Mouse (Mus musculus): ENCODE results near the gene Mrpl43. TPM values are rescaled to one million over a fixed set of nuclear protein-coding genes. Genes with fewer than 3 reads are reported as not detected.

Gene Mrpl43
- total and polyA plus RNA-seq, 3 experiments: 63.5 to 75.1 (median 72.7) TPM

GRCm38 (mm10) chr19:45020348-45020747 lies 14.1 kb upstream of the Mrpl43 start:
- Histone ChIP-seq H3K9me3 (replicated peaks; ENCODE audit: low read length) (no peaks in the 10 kb centered on the region), H3K4me2 (ENCODE audit: insufficient read depth, low read depth, poor library complexity, severe bottlenecking) (peak overlapping the region; percentile 46), H3K36me3 (replicated peaks in 1 of 2; ENCODE audit: control insufficient read depth in 1 of 2, insufficient read depth in 1 of 2, low read length in 1 of 2) (peaks cover 0 to 13% of the 10 kb centered on the region in 2 experiments), H3K4me3 (replicated peaks in 1 of 3; ENCODE audit: low read depth in 2 of 3, low read length in 2 of 3, poor library complexity in 1 of 3) (peak overlapping the region in 2 of 3 experiments; percentile 30 to 34), H3K4me1 (ENCODE audit: control insufficient read depth in 1 of 2, insufficient read depth in 2 of 2) (peaks cover 12 to 19% of the 10 kb centered on the region in 2 experiments), H3K27ac (ENCODE audit: insufficient read depth, low read depth) (peak overlapping the region; percentile 29; the same call in 1 of the 2 replicates), H3K79me2 (replicated peaks; ENCODE audit: control insufficient read depth, extremely low read depth, insufficient read depth, poor library complexity, severe bottlenecking) (peaks cover 5% of the 10 kb centered on the region; the same call in 1 of the 2 replicates), H3K27me3 (replicated peaks) (peaks cover 45% of the 10 kb centered on the region), H3K9ac (ENCODE audit: insufficient read depth, low read depth) (no peak overlapping the region)
- dilution Hi-C loops (cut with MboI; ENCODE audit: extremely low pct_ligation_motif_present, extremely low pct_unique_long_range_greater_than_20kb, low sequenced_read_pairs): no loop called here
- DNase-seq (ENCODE audit: extremely low read depth): no peak
- TF ChIP-seq ETS1 (conservative IDR thresholded peaks at IDR 0.05; ENCODE audit: low read depth, low read length) (no peak), ZMIZ1 (IDR thresholded peaks at IDR 0.05; ENCODE audit: low read depth, low read length) (no peak), RCOR1 (conservative IDR thresholded peaks at IDR 0.05; ENCODE audit: low read depth, low read length) (no peak), KAT2A (IDR thresholded peaks at IDR 0.05; ENCODE audit: insufficient replicate concordance, low read length) (no peak), EP300 (IDR thresholded peaks at IDR 0.05; ENCODE audit: low read length) (no peak), CHD1 (IDR thresholded peaks at IDR 0.05; ENCODE audit: low read depth, low read length) (no peak), MXI1 (IDR thresholded peaks at IDR 0.05; ENCODE audit: low read depth, low read length) (peak; percentile 39; the same call in 1 of the 2 replicates)
- in situ Hi-C loops (cut with MboI; ENCODE audit: low pct_ligation_motif_present, low pct_unique_long_range_greater_than_20kb, low sequenced_read_pairs): no loop called here

GRCm38 (mm10) chr19:45018351-45018831 lies 12.1 kb upstream of the Mrpl43 start:
- TF ChIP-seq USF1 (IDR thresholded peaks at IDR 0.05; ENCODE audit: low read depth, low read length): no peak
- no peak for TF ChIP-seq ETS1 (conservative IDR thresholded peaks at IDR 0.05; ENCODE audit: low read depth, low read length)
- TF ChIP-seq USF2 (conservative IDR thresholded peaks at IDR 0.05; ENCODE audit: low read depth, low read length): no peak
- no peak for TF ChIP-seq ELF1 (IDR thresholded peaks at IDR 0.05; ENCODE audit: low read depth, low read length)
- TF ChIP-seq ZC3H11A (IDR thresholded peaks at IDR 0.05; ENCODE audit: low read depth, low read length): no peak
- TF ChIP-seq RAD21 (IDR thresholded peaks at IDR 0.05; ENCODE audit: low read depth, low read length): no peak
- no peak for TF ChIP-seq ZMIZ1 (IDR thresholded peaks at IDR 0.05; ENCODE audit: low read depth, low read length)
- H3K9ac ChIP-seq (ENCODE audit: insufficient read depth, low read depth): peak overlapping the region; percentile 87
- peaks cover 23 to 39% of the 10 kb centered on the region in 2 experiments for H3K4me1 ChIP-seq (ENCODE audit: control insufficient read depth in 1 of 2, insufficient read depth in 2 of 2)
- peak overlapping the region in 2 of 3 experiments; percentile 49 to 72 for H3K4me3 ChIP-seq (replicated peaks in 1 of 3; ENCODE audit: low read depth in 2 of 3, low read length in 2 of 3, poor library complexity in 1 of 3)
- DNase-seq (ENCODE audit: extremely low read depth): no peak
- peak overlapping the region; percentile 44; the same call in 1 of the 2 replicates for H3K27ac ChIP-seq (ENCODE audit: insufficient read depth, low read depth)
- dilution Hi-C loops (cut with MboI; ENCODE audit: extremely low pct_ligation_motif_present, extremely low pct_unique_long_range_greater_than_20kb, low sequenced_read_pairs): no loop called here
- H3K79me2 ChIP-seq (replicated peaks; ENCODE audit: control insufficient read depth, extremely low read depth, insufficient read depth, poor library complexity, severe bottlenecking): peaks cover 5% of the 10 kb centered on the region; the same call in 1 of the 2 replicates
- H3K36me3 ChIP-seq (replicated peaks in 1 of 2; ENCODE audit: control insufficient read depth in 1 of 2, insufficient read depth in 1 of 2, low read length in 1 of 2): no peaks in the 10 kb centered on the region
- H3K27me3 ChIP-seq (replicated peaks): peaks cover 44% of the 10 kb centered on the region
- no peaks in the 10 kb centered on the region for H3K9me3 ChIP-seq (replicated peaks; ENCODE audit: low read length)
- peak overlapping the region; percentile 77 for H3K4me2 ChIP-seq (ENCODE audit: insufficient read depth, low read depth, poor library complexity, severe bottlenecking)
- in situ Hi-C loops (cut with MboI; ENCODE audit: low pct_ligation_motif_present, low pct_unique_long_range_greater_than_20kb, low sequenced_read_pairs): no loop called here

All from CH12.LX (cell line).